Mouse (Mus musculus) cerebellum, adult 2 months (tissue): ENCODE data around the gene Tubgcp3.

ENCODE experiments used
- CTCF ChIP-seq: fragments of 200-500 bp; IDR thresholded peaks from 2 replicates; pipeline ENCODE4 v1.5.1; 2011; ENCODE audit warnings: low read depth, mild to moderate bottlenecking, control low read depth, low read length, moderate library complexity, borderline replicate concordance; ENCODE audit not compliant: insufficient read depth
- POLR2A ChIP-seq: fragments of 200-500 bp; IDR thresholded peaks from 2 replicates; pipeline ENCODE4 v1.6.1; 2011; ENCODE audit warnings: low read length, control low read depth, borderline replicate concordance; ENCODE audit not compliant: insufficient read depth

DNA sequence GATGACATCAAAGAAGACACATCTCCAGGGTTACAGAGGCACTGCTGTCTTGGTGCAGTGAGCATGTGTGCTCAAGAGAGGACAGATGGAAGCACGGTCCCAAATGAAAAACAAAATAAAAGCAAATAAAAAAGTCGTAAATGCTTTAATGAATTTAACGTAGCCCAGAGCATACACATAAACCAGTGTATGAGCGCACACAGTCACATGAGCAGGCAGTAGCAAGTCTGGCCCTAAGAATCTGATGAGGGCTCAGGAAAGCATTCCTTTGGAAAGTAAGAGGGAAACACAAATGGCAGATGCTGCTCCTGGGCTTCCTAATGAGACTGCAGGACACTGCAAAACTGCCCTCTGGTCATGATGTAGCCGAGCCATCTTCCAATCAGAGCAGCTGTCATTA lies 46.2 kb downstream of the Tubgcp3 start:
- TF ChIP-seq CTCF = no peak
- TF ChIP-seq POLR2A = no peak
